Mouse (Mus musculus) ES-E14 (cell line): ENCODE measurements around the gene Pnpla7.

Source experiments
- CHD2 ChIP-seq: IDR thresholded peaks from 2 replicates; pipeline ENCODE4 v1.6.1; 2014; ENCODE audit warnings: mild to moderate bottlenecking, low read depth, low read length, inconsistent platforms
- MAFK ChIP-seq: IDR thresholded peaks from 2 replicates; pipeline ENCODE4 v1.6.1; 2014; ENCODE audit warnings: mild to moderate bottlenecking, low read depth, low read length, inconsistent platforms; ENCODE audit not compliant: insufficient read depth
- ZC3H11A ChIP-seq: IDR thresholded peaks from 2 replicates; pipeline ENCODE4 v1.6.1; 2012; ENCODE audit warnings: low read depth, mild to moderate bottlenecking, inconsistent platforms, low read length, borderline replicate concordance
- ZNF384 ChIP-seq: IDR thresholded peaks from 2 replicates; pipeline ENCODE4 v1.6.1; 2012; ENCODE audit warnings: low read depth, low read length, inconsistent platforms

DNA sequence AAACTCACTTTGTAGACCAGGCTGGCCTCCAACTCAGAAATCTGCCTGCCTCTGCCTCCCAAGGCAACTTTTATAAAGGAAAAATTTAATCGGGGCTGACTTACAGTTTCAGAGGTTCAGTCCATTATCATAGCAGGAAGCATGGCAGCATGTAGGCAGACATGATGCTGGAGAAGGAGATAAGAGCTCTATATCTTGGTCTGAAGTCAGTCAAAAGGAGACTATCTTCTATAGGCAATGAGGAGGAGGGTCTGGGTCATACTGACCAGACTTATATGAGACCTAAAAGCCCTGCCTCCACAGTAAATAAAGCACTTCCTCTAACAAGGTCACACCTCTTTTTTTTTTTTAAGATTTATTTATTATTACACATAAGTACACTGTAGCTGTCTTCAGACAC, 88.5 kb downstream of the Pnpla7 start:
- TF ChIP-seq CHD2, result no peak
- TF ChIP-seq ZC3H11A, result no peak
- TF ChIP-seq ZNF384, result no peak
- TF ChIP-seq MAFK, result no peak
